Mouse (Mus musculus) ES-E14 (cell line): ENCODE results near the gene Nrf1. TPM values are rescaled to one million over a fixed set of nuclear protein-coding genes. Genes with fewer than 3 reads are reported as not detected.

Source experiments
- DNase-seq: peaks from one replicate; pipeline ENCODE4 v3.0.0-alpha.2; 2013; ENCODE audit warnings: low read depth, low spot score
- H3K27ac ChIP-seq: 2 replicates; pipeline ENCODE4 v1.5.1; 2012; ENCODE audit warnings: low read depth, mild to moderate bottlenecking, low read length, moderate library complexity, mixed read lengths; ENCODE audit not compliant: poor library complexity, insufficient read depth, severe bottlenecking
- H3K36me3 ChIP-seq: 2 replicates; pipeline ENCODE4 v1.6.1; 2012; ENCODE audit warnings: mild to moderate bottlenecking, low read length, moderate library complexity, mixed read lengths; ENCODE audit not compliant: control insufficient read depth, poor library complexity, insufficient read depth, severe bottlenecking
- H3K4me1 ChIP-seq, 2 experiments: fragments of 150-350 bp in 1 of 2; sonication (generic) in 1 of 2; 2 replicates each; pipeline ENCODE4 v1.6.1; 2012; ENCODE audit warnings: low read length in 2 of 2, mild to moderate bottlenecking in 1 of 2, mixed read lengths in 1 of 2; ENCODE audit not compliant: control insufficient read depth in 2 of 2, insufficient read depth in 2 of 2, poor library complexity in 1 of 2
- H3K4me3 ChIP-seq, 2 experiments: fragments of 150-350 bp in 1 of 2; sonication (generic) in 1 of 2; 2 replicates each; pipeline ENCODE4 v1.5.1; 2012; ENCODE audit warnings: low read length in 2 of 2, low read depth in 1 of 2, mild to moderate bottlenecking in 1 of 2, mixed read lengths in 1 of 2; ENCODE audit not compliant: insufficient read depth in 1 of 2, poor library complexity in 1 of 2, severe bottlenecking in 1 of 2
- H3K9ac ChIP-seq: 2 replicates; pipeline ENCODE4 v1.6.1; 2012; ENCODE audit warnings: low read depth, mild to moderate bottlenecking, low read length, mixed read lengths; ENCODE audit not compliant: poor library complexity, insufficient read depth, severe bottlenecking
- H3K9me3 ChIP-seq: fragments of 150-350 bp; sonication (generic); 2 replicates; pipeline ENCODE4 v1.6.1; 2012; ENCODE audit warnings: low read depth, mild to moderate bottlenecking, low read length; ENCODE audit not compliant: control insufficient read depth, insufficient read depth
- CHD2 ChIP-seq: IDR thresholded peaks from 2 replicates; pipeline ENCODE4 v1.6.1; 2014; ENCODE audit warnings: mild to moderate bottlenecking, low read depth, low read length, inconsistent platforms
- HCFC1 ChIP-seq: IDR thresholded peaks from 2 replicates; pipeline ENCODE4 v1.6.1; 2012; ENCODE audit warnings: low read length, inconsistent platforms, borderline replicate concordance; ENCODE audit not compliant: insufficient read depth
- MAFK ChIP-seq: IDR thresholded peaks from 2 replicates; pipeline ENCODE4 v1.6.1; 2014; ENCODE audit warnings: mild to moderate bottlenecking, low read depth, low read length, inconsistent platforms; ENCODE audit not compliant: insufficient read depth
- ZC3H11A ChIP-seq: IDR thresholded peaks from 2 replicates; pipeline ENCODE4 v1.6.1; 2012; ENCODE audit warnings: low read depth, mild to moderate bottlenecking, inconsistent platforms, low read length, borderline replicate concordance
- ZNF384 ChIP-seq: IDR thresholded peaks from 2 replicates; pipeline ENCODE4 v1.6.1; 2012; ENCODE audit warnings: low read depth, low read length, inconsistent platforms
- in situ Hi-C, 2 experiments: fragments of 600-800 bp; cut with MboI; formaldehyde crosslinking; loops; one replicate each; pipeline ENCODE4 v1.15.1; 2025; ENCODE audit warnings: low sequenced_read_pairs in 2 of 2, inconsistent platforms in 1 of 2; ENCODE audit not compliant: unreplicated experiment in 2 of 2
- total RNA-seq: library from RNA; depleted of rRNA; stranded (reverse); fragments of 300-350 nt; gene quantifications from 2 replicates; pipeline ENCODE4 v1.2.3, GENCODE M21; 2012

Nrf1 gene
- total RNA-seq, 1 experiment = 81.6 TPM

DNA sequence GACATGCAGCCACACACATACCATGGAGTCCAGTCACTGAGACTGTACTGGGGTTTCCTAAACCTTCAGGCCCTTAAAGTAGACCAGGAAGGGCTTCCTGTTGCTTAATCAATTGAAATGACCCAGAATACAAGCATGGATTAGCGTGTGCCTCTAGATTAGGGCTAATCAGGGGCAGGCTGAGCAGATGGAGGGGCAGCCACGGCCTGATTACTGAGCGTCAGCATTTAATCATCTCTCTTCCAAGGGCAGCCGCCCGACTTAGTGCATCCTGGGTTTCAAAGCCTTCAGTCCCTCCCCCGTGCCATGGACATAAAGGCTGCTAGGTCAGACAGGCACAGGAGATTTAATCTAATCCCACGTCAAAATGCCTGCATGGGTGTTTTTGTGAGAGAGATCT is 99.3 kb downstream of the Nrf1 start:
- in situ Hi-C loops = no loop called here
- no peak for DNase-seq
- TF ChIP-seq CHD2 (no peak), MAFK (no peak), ZNF384 (no peak), HCFC1 (no peak), ZC3H11A (no peak)
- H3K9me3 ChIP-seq = no peaks in the 10 kb centered on the region
- no peak overlapping the region for H3K9ac ChIP-seq
- H3K4me3 ChIP-seq = no peak overlapping the region
- H3K36me3 ChIP-seq = peaks cover 11% of the 10 kb centered on the region; the same call in 1 of the 2 replicates
- no peak overlapping the region for H3K27ac ChIP-seq
- peaks cover 2 to 4% of the 10 kb centered on the region in 2 experiments; a peak in 2 of 4 replicates for H3K4me1 ChIP-seq

DNA sequence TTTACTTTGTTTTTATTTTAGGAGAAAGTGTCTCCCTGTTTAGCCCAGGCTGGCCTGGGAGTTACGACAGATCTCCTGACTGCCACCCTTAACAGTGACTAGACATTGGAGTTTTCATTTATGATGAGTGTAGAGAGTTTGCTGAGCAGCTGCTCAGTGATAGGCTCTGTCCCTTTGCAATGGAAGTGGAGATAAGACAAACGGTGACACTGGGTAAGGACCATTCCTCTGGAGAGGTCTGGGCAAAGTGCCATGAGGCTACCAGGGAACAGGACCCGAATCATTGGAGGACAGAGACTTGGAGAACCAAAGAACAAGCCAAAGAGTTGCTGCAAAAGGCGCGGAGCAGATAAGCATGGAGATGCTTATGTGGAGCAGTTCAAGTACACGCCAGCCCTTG is 100.0 kb downstream of the Nrf1 start:
- DNase-seq = no peak
- Histone ChIP-seq H3K9ac (no peak overlapping the region), H3K27ac (no peak overlapping the region), H3K4me1 (peaks cover 3 to 6% of the 10 kb centered on the region in 2 experiments; a peak in 2 of 4 replicates), H3K4me3 (no peak overlapping the region), H3K36me3 (peaks cover 10% of the 10 kb centered on the region; the same call in 1 of the 2 replicates), H3K9me3 (no peaks in the 10 kb centered on the region)
- in situ Hi-C loops = no loop called here
- TF ChIP-seq HCFC1 (no peak), ZC3H11A (no peak), MAFK (no peak), ZNF384 (no peak), CHD2 (no peak)

DNA sequence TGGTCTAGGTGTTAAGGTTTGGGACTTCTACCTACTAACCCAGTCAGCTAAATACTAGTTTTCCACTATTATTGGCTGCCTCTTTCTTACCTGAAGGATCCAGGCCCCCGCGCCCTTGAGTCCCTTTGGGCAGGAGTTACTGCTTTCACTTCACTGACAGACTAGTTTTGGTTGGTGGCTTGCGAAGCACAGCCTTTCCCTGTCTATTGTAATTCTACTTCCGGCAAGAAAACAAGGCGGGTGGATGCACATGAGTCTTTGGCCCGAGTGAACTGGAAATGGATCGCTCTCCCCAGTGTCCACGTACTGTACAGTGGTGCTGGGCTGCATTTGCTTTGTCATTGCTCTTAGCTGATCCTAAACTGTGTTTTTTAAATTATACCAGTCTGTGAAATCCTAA is 102.7 kb downstream of the Nrf1 start:
- no peak for DNase-seq
- no peaks in the 10 kb centered on the region for H3K9me3 ChIP-seq
- TF ChIP-seq MAFK = no peak
- TF ChIP-seq ZC3H11A = no peak
- TF ChIP-seq CHD2 = no peak
- no peak for TF ChIP-seq HCFC1
- no peak for TF ChIP-seq ZNF384
- in situ Hi-C loops = no loop called here
- no peak overlapping the region for H3K9ac ChIP-seq
- H3K36me3 ChIP-seq = peaks cover 4% of the 10 kb centered on the region; the same call in 1 of the 2 replicates
- H3K4me1 ChIP-seq = peaks cover 13 to 22% of the 10 kb centered on the region in 2 experiments
- no peak overlapping the region for H3K4me3 ChIP-seq
- H3K27ac ChIP-seq = no peak overlapping the region

- Histone ChIP-seq H3K9me3 (no peaks in the 10 kb centered on the region), H3K36me3 (peaks cover 4% of the 10 kb centered on the region; the same call in 1 of the 2 replicates), H3K4me3 (no peak overlapping the region), H3K4me1 (peaks cover 14 to 27% of the 10 kb centered on the region in 2 experiments), H3K27ac (no peak overlapping the region), H3K9ac (no peak overlapping the region)
- TF ChIP-seq CHD2 (no peak), MAFK (no peak), ZNF384 (no peak), HCFC1 (no peak), ZC3H11A (no peak)
- DNase-seq = no peak
- in situ Hi-C loops = no loop called here
Observed at GRCm38 (mm10) chr6:30152163-30152562, 104.4 kb downstream of the Nrf1 start.

DNA sequence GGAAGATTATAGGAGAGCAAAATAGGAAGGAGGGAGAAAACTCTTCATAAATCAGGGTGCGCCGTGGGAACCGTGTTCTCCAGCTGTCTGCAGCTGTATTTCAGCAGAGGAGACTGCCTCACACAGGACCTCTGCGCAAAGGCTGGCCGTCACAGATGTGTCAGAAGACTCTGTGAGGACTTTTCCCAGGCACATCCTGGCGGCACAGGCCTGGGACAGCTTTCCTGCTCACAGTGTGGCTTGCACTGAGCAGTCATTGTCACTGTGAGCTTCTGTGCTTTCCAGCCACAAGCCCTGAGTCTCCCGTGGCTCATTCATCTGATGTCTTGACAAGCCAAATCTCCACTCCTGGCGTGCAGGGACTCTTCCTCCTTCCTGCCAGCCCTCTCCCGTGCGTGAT is 104.9 kb downstream of the Nrf1 start:
- Histone ChIP-seq H3K9me3 (no peaks in the 10 kb centered on the region), H3K4me3 (no peak overlapping the region), H3K4me1 (peaks cover 14 to 28% of the 10 kb centered on the region in 2 experiments), H3K27ac (no peak overlapping the region), H3K9ac (no peak overlapping the region), H3K36me3 (peaks cover 4% of the 10 kb centered on the region; the same call in 1 of the 2 replicates)
- in situ Hi-C loops = no loop called here
- TF ChIP-seq ZC3H11A (no peak), HCFC1 (no peak), MAFK (no peak), ZNF384 (no peak), CHD2 (no peak)
- no peak for DNase-seq
